Mouse (Mus musculus): ENCODE measurements around the gene Gm4952.
A peak's percentile ranks its signal among the peaks of the same experiment; 100 is the strongest.

Gene Gm4952

DNA sequence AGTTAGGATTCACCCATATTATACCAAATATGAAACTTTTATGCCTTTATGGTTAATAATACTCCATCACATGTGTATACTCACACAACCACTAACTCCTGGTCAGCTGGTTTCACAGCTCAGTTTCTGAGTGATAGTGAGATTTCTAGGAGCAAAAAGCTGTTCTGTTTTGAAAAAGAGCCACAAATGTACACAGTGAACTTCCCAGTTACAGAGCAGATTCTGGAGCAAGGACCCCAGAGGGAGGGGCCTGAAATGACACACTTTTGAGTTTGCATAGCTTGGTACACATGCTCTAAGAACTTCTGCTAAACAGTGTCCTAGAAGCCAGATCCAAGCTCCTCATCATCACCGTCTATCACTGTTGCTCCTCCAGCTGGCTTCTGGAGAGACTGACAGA is at the start of gene Gm4952:
Gene Gm4952 (plus strand): TSS at position 301 of the 400 bp plus-strand sequence.
- DNase-seq = no peak

DNA sequence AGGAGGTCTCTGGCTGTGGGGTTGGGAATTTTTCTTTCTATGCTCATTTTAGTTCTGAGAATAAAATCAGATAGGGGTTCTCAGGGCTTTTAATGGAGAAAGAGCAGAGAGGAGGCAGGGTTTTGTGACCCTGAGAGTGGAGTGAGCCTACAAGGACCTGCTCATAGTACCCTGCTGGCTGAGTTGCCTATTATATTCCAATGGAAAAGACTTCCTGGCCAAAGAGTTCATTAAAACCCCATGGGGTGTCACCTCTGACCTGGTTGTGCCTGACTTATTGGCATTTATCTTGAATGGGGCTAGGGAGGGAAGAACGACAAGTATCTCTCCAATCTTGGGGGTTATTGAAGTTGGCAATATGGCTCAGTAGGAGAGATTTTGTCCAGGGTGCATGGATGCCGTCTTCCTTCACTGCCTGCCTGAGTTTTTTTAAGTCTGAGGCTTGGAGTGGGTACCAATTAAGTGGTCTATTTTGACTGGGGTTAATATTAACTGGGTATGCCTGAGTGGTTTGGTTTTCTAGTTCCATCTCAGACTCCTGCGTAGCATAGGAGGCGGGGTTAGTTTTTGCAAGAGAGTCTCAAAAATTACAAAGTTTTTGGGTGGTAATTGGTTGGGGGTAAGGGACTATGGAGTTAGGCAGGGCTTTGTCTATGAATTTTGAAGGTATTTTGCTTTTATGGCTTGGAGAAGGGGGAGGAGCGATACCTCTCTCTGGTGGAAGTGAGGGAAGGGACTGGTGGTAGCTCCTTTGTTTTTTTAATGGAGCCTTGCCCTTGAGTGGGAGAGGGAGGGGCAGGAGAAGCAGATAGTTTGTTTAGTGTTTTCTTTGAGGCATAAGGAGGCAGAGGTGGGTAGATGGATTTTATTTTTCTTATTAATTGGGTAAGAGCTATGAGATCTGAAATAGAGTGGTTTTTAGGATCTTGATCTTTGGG is 49.5 kb upstream of the Gm4952 start:
- peak; percentile 9 to 33 for DNase-seq

DNA sequence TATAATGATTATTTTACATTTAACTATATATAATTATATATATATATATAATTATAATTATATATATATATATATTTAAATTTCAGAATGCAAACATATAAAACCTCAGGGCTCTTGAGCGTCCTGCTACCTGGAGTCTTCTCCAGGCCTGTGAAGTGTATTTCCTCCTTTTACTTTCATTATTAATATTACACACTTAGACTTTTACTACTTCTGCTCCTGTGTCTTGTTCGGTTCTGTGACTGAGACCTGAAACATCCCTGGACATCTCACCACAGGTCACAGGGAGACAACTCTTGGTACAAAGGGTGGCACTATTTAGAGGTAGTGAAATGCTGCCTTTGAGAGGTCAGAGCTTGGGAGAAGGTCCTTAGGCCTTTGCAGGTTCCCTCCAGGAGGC is 43.5 kb upstream of the Gm4952 start:
- DNase-seq = no peak

DNA sequence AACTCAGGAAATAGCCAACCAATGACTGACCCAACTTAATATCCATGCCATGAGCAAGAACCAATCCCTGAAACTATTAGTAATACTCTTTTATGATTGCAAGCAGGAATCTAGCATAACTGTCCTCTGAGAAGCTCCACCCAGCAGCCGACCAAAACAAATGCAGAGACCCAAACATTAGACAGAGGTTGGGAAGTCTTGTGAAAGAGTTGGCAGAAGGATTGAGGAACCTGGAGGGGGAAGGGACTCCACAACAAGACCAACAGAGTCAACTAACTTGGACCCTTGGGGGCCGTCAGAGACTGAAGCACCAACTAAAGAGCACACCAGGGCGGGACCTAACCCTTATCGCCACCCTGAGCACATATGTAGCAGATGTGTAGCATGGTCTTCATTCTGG is 41.6 kb upstream of the Gm4952 start:
- no peak for DNase-seq

- no peak for DNase-seq
Measured at GRCm38 (mm10) chr19:12564197-12564596, 35.6 kb upstream of the Gm4952 start.

DNA sequence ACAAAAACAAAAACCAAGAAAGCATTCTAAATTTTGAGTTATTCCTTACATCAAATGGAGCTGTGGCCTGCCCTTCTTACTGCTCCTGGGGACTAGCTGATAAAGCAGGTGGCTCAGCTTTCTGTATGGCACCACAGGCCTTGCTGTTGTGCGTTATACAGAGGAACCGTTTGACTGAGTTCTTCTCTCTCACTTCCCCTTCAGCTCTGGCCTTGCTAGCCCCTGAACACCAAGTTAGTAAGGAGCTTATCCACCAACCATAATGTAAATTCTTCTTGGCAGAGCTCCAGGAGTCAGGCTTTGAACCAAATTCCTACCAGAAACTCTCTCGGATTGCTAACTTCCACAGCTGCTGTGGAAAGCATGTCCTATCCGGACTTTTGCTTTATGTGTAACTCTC is 32.8 kb upstream of the Gm4952 start:
- no peak for DNase-seq

GRCm38 (mm10) chr19:12570866-12571265 is 28.9 kb upstream of the Gm4952 start:
- DNase-seq = no peak

GRCm38 (mm10) chr19:12571687-12572086 is 28.1 kb upstream of the Gm4952 start:
- no peak for DNase-seq

DNA sequence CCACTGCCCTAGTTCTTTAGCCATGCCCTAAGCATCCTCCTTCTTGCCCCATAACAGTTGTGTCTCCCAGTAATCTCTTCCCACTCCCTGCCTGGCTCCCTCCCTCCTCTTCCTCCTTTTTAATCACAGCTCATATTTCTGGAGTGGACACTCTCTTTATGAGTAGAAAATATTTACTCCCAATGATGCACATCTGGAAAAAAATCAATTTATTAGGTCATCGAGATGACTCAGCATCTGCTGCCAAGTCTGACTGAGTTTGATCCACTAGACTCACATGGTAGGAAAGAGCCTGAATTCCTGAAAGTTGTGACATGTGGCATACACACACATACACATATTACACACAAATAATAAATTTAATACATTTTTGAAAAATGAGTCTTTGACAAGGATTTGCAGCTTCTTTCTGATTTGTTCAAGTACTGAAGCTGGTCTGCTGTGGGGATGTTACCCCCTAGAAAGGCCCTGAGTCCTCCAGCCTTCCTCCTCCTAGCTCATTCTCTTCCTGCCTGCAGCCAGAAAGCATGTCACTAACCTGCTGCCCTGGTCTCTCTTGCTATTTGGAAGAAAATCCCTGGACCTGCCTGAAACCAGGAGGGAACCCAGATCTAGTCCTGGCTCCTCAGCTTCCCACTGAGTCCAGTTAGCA is 27.0 kb upstream of the Gm4952 start:
- peak in 1 of 2 experiments; percentile 21 for DNase-seq

- DNase-seq = peak; percentile 86 to 92
Measured at GRCm38 (mm10) chr19:12573266-12574011, 26.3 kb upstream of the Gm4952 start.

- DNase-seq = peak; percentile 13 to 25
Measured at GRCm38 (mm10) chr19:12574012-12574407, 25.8 kb upstream of the Gm4952 start.

GRCm38 (mm10) chr19:12575107-12575506 is 24.7 kb upstream of the Gm4952 start:
- DNase-seq = no peak

GRCm38 (mm10) chr19:12575514-12575913 is 24.3 kb upstream of the Gm4952 start:
- no peak for DNase-seq

DNA sequence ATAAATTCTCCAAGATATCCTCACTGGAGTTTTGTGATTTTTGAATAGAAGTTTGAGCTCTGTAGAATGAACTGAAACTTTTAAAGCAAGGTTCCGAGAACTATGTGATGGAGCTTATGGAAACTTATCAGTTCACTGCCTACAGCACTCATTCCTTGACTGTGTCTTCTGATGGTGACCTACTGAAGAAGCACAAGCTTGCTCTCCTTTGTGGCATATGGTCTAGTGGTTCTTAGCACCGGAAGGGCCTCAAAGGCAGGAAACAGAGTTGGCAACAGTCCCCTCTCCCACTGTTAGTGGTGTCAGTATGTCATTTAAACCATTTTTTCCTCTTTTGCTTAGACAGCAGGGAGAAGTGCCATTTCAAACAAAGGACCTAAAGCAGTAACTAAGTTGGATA is 23.1 kb upstream of the Gm4952 start:
- no peak for DNase-seq

DNA sequence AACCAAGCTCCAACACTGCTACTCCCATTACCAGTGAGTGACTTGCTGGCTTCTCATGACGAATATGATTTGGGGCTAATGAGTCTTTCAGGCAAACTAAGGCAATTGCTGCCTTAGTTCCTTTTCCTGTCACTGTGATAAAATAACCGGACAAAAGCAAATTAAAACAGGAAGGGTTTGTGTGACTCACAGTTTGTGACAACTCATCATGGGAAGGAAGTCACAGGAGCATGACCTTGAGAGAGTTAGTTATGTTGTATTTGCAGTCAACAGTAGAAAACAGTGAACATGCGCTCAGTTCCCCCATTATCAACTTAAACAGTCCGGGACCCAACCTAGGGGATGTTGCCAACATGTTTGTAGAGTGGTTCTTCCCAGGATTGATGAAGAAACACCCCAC is 14.5 kb upstream of the Gm4952 start:
- no peak for DNase-seq

DNA sequence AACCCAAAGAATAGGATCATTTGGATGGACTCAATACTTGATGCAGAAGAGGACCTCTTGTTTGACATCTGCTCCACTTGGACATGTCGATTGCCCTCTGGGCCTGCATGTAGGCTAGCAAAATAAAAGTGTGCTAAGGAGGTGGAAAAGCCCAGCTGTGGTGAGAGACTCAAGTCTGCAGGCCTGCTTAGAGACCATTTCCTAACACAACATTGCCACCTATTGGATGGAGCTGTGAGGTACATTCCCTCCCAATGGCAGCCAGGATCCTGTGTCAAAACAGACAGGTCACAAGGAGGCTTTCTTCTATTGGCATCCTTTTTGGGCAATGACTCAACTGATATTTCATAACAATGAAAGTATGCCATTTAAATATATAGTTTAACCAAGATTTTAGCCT is 7.9 kb upstream of the Gm4952 start:
- peak; percentile 67 to 76 for DNase-seq

DNA sequence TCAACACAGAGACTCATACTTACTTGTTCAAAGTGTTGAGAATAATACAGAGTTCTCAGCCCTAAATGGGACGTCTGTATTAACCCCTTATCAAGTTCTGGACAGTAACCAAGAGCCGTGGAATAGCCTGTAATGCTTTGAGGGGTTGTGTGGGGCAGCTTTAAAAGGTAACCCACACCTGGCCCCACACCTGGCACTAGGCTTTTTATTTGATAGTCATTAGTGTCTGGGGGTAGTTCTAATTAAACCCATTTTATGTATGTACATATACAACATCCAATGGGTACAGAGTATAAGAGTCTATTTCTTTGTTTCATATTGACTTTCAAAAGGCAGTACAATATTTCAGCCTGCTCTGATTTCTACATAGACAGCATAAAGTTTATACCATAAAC is 4.6 kb upstream of the Gm4952 start:
- DNase-seq = no peak

DNA sequence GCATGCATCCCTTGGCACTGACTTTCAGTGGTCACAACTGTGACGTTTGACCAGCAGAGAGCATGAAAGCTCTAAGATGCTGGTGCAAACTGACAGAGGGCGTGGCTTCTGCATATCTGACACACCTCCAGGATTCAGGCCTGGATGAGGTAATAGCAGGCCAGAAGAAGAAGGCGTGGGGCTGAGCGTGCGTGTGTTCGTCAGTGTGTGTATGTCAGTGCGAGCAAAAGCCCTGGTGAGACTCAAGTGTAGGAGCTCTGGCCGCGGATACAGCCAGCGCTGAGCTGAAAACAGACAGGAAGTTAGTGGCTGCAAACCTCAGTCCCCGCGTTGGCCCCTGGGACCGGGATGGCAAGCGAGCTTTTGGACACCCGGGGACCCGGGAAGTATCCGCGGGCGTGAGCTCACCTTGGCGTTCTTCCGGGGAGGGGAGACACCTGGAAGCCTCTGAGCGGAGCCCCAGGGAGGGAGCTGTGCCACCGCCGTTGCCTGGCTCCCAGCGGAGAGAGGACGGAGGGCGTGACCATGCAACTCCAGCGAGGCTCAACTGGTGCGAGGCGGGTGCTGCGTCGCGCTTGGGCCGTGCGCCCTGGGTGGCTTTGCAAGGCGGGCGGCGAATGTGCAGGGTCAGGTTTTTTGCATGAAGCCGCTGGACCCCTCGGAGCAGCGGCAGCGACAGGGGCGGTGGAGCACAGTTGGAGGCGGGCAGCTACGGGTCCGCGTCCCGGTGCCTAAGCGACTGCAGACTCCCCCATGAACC is 4.1 kb upstream of the Gm4952 start:
- peak; percentile 75 to 86 for DNase-seq

DNA sequence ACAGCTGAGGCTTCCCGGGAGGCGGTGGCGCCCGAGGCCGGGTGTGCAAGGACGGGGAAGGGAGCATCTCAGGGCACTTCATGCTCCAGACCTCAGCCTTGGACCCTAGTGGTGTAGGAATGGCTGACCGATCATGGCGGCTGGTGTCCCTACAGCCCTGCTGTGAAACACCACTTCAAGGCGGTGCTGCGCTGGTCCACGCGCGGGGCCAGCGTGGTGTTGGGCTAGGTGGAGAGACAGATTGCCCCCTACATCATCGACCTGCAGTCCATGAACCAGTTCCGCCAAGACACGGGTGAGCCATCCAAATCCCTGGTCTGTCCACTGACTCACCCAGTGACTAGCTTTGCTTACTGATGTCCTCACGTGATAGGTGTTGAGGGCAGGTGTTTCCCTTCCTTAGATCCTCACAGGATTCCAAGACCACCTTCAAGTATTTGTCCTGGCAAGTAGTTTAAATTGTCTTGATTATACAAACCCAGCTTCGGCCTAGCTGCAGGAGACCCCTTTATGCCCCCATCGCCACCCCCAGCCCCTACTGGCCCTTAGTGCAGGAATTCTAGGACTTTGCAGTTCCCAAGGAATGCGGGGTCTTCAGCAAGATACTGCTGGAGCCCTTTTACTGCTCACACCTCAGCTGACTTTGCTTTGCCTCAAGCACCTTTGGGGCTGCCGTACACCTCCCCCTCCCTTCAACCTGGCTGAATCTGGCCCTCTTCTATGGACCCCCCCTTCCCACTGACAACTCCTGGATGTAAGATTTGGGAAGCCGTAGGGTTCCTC is 3.3 kb upstream of the Gm4952 start:
- DNase-seq = no peak

GRCm38 (mm10) chr19:12597073-12597405 is 2.7 kb upstream of the Gm4952 start:
- peak; percentile 17 to 50 for DNase-seq

DNA sequence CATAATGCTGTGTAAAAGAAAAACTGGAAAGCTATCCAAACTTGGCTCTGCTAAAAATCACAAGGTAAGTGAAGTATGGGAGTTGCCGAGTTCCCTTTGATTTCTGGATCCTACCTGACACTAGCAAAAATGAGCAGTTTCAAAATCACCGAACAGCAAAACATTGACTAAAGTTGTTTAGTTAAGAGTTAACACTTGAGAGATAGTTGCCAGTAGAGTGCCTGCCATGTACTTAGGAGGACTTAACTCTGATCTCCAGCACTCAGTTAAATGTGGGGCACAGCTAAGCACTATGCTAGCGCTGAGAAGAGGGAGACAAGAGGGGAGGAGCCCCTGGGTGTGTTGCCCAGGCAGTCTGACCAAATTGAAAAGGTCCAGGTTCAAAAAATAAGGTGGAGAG is 1.1 kb upstream of the Gm4952 start:
- no peak for DNase-seq
